Mouse (Mus musculus) CH12F3 (cell line): ENCODE results near the gene Apoa5.

Experiments used
- in situ Hi-C: fragments of 300-500 bp; cut with MboI; formaldehyde crosslinking; loops from 2 replicates; pipeline ENCODE4 v1.14.3; 2020; ENCODE audit warnings: low sequenced_read_pairs

The Apoa5 gene

DNA sequence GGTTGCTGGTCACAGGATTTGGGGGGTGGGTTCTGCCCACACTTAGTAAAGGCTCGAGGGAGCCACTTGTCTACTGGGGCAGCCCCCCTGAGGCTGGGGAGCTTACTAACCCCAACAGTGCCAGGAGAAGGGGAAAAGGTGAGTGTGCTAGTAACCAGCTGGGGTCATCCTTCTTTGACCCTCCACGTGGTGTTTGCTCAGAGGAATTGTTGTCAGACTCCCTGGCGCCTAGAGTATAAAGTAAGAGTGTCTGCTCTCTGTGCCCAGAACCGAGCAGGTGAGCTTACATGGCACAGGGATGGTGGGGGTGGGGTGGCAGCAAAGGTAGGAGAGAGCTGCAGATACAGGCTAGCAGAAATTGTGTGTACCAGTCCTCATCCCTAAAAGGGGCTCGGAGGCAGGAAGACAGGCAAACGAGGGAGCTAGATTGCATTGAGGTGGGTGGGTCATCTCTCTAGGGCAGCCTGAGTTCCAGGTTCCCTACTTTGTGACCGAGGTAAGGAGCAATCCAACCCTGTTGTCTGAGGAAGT lies at the start of gene Apoa5:
Gene Apoa5 (plus strand): TSS at position 291 of the 531 bp plus-strand sequence.
- in situ Hi-C loops, result no loop called here

DNA sequence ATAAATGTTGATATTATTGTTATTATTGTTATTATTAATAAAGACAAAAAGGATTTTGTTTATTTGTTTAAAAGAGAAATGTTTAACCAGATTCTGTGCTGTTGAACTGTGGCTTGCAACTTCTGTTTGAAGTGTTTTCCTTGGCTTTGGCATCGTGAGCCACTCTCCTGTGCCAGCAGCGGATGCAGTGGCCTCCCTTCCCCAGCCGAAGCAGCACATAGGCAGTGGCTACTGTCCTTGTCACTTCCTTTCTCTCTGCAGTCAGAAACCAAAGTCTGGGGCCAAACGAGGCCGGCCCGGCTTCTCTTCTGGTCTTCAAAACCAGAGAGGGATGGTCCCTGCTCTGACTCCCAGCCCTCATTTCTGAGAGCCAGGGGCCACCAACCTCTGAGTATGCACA lies 45.3 kb upstream of the Apoa5 start:
- in situ Hi-C loops, result no loop called here

DNA sequence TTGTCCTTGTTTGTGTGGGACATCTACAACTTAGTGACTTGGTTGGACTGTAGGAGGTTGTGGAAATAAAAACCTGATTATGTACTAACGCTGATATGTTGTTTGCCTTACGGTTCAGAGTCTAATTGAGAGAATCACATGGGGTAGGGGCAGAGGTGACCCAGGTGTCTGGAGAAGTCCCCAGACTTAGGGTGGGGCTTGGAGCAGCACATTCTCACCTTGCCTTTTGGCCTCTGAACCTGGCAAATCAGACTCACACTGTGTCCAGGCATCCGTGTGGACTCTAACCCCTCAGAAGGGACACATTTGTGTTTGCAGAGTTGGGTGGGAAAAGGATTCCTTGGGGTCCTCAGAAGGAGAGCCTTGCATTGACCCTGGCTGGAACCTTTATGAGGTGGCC lies 44.3 kb upstream of the Apoa5 start:
- in situ Hi-C loops, result no loop called here

DNA sequence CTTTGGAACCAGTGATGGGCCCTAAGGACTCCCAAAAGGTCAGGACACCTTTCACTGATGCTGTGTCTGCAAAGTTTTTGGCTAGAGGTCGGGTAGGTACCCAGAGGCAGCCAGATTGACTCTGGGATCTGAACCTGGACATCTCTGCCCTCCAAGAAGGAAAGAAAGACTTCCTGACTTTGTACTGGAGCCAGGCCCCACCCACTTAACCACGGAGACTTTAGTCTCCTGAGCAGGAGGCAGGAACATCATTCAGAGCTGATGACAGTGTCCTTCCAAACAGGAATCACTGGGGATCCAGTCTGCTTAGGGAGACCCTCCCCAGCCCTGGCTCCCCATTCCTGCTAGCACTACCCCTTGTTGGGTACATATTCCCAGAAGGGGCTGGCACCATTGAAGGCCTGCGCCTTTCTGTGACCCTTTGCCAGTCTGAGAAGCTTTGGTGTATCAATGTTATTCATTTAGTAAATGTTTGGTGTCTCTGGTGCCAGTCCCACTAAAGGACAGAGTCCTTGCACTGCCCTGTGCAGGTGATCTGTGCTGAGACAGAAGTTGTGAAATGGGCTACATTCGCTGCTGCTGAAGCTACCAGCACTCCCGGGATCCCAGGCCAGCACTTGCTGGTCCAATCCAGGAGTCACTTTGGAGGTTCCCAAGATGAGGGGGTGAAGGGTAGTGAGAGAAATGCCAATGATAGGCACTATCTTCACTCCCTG lies 43.3 kb upstream of the Apoa5 start:
- in situ Hi-C loops, result no loop called here

DNA sequence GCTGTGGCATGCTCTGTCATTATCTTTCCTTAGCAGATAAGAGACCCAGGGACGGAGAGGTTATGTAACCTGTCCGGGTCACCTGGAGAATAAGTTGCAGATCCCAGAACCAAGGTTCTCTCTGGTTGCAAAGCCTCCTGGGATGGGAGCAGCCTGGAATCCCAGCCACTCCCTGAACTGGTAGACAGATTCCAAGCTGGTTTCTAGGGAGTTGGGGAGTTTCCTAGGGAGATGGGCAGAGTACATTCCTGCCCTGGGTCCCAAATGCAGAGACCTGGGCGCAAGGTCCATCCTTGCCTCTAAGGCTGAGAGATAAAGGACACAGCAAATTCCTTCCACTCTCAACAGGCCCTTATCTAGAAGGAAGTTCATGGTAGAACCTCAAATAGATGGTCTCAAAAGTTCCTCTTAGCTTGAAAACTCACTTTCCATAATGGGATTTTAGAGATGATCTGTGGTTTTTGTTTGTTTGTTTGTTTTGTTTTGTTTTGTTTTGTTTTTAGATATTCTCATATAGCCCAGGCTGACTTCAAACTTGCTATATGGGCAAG lies 41.3 kb upstream of the Apoa5 start:
- in situ Hi-C loops, result no loop called here

DNA sequence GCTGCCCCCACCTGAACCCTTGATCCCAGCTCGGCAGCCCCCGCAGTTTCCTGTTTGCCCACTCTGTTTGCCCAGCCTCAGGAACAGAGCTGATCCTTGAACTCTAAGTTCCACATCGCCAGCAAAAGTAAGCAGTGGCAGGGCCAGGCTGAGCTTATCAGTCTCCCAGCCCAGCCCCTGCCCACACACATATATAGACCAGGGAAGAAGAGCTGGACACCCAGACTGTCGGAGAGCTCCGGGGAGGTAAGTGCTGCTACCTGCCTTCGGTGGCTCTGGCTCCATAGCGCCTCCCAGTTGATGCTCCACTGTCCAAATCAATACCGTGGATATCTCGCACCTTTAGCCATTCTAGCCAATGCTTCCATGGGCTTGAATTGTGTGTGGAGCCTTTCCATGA lies 39.9 kb upstream of the Apoa5 start, which contains the start of gene Apoa1:
Gene Apoa1 (plus strand): TSS at position 90 of the 400 bp plus-strand sequence.
- in situ Hi-C loops, result no loop called here

DNA sequence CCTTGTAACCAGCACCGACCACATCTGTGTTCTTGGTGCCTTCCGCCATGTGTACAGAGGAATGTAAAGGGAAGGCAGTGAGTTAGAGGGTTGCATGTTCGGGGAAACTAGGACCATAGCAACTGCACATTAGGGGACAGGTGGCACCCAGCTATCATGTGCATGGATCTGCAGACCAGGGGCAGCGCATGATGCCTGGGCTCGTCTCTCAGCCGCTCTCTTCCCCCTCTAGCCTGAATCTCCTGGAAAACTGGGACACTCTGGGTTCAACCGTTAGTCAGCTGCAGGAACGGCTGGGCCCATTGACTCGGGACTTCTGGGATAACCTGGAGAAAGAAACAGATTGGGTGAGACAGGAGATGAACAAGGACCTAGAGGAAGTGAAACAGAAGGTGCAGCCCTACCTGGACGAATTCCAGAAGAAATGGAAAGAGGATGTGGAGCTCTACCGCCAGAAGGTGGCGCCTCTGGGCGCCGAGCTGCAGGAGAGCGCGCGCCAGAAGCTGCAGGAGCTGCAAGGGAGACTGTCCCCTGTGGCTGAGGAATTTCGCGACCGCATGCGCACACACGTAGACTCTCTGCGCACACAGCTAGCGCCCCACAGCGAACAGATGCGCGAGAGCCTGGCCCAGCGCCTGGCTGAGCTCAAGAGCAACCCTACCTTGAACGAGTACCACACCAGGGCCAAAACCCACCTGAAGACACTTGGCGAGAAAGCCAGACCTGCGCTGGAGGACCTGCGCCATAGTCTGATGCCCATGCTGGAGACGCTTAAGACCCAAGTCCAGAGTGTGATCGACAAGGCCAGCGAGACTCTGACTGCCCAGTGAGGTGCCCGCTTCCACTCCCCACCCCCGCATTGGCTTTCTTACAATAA lies 38.6 kb upstream of the Apoa5 start:
- in situ Hi-C loops, result no loop called here

DNA sequence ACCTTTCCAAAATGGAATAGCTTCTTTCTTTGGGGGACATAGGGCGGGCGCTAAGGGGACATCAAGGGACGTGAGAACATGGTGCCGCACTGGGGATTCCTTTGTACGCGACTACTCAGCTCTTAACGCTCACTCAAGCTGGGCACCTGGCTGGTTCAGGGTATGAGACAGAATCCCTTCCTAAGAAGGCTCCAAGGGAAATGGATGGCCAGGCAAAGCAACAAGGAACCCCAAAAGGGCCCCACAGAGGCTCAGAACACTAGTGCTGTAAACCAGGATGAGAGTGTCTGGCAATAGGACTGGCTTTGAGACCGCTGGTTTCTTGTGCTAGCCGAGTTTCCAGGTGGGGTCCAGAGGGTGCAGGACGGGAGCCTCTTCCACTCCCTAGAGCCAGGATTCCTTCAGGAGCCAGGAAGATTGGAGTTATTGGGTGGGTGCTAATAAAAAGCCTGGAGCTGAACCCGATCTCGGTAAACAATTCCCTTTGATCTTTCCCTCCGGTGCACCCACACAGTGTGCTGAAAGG lies 37.9 kb upstream of the Apoa5 start:
- in situ Hi-C loops, result no loop called here

DNA sequence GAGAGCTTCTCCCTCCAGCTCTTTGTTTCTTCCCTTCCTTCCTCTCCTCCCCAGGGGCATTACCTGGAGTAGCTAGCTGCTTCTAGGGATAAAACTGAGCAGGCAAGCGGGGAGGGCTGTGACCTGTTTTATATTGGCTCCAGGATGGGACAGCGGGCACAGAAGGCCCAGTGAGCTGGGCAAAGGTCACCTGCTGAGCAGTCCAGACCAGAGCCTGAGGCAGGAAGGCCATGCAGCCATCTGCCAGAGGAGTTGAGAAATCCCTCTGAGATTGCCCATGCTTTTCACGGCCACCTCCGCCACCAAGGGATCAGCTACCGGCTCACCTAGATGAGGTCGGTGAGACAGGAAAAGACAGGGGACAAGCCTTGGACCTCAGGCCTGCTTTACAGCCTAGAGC lies 33.2 kb upstream of the Apoa5 start:
- in situ Hi-C loops, result no loop called here

DNA sequence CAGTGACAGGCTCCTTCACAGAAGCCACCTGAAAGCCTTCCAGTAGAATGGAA lies 33.0 kb upstream of the Apoa5 start, which contains the start of gene Apoc3:
Gene Apoc3 (minus strand): TSS at position 41 of the 53 bp plus-strand sequence.
- in situ Hi-C loops, result no loop called here

DNA sequence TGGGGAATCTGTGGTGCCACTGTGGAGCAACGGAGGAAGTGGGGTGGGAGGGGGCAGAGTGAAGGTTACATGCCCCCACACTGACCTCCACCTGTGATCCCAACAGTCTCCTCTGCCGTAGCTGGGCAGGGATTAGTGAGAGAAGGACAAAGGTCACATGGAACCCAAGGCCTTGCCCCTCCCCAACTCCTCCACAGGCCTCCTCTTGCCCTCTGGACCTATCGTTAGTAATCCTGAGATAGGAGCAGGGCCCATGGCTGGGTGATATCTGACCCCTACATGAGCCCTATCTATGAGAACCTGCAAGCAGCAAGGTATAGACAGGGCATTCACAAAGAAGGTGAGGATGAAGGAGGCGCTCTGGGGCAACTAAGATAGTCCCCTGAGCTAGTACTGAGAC lies 32.8 kb upstream of the Apoa5 start:
- in situ Hi-C loops, result no loop called here

DNA sequence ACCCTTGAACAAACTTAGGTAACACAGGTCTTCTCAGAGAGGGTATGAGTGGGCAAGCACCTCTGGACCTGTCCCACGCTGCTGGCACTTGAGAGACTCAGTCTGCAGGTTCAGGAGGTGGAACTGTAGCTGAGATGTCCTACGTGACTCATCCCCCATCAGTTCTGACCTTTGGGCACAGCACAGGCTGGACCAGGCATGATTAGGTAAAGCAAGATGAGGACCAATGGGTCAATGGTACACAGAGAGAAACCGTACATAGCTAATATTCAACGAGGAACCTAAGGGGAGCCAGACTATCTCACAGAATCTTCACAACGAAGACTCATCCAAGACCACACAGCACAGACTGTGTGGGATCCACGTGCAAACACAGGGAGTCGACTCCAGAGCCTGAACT lies 29.6 kb upstream of the Apoa5 start:
- in situ Hi-C loops, result no loop called here

DNA sequence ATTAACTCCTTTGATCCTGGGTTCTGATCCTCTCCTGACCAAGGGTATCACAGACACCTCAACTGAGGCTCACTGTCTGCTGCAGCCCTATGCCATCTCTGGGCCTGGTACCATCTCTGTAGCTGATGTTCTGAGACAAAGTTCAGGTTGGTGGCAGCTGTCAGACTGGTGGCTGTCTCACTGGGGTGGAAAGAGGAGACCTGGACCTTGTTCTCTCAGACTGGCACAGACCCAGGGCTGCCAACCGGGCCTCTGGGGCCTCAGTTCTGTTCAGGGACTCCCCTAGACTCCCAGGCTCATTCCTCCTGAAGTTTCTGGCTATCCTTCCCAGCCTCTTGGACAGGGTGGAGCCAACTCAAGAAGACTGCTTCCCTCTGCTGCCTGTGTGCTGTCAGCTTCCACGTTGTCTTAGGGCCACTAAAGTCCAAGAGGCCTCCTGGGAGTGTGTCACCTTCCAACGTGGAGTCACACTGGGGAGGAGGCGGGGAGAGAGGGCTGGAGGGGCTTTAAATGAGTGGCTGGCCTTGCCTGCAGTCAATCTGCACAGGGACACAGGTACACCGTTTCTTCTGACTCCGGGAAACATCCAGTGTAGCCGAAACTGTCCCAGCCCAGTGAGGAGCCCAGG lies 27.8 kb upstream of the Apoa5 start, which contains the start of gene Apoa4:
Gene Apoa4 (plus strand): TSS at position 171 of the 628 bp plus-strand sequence.
- in situ Hi-C loops, result no loop called here

DNA sequence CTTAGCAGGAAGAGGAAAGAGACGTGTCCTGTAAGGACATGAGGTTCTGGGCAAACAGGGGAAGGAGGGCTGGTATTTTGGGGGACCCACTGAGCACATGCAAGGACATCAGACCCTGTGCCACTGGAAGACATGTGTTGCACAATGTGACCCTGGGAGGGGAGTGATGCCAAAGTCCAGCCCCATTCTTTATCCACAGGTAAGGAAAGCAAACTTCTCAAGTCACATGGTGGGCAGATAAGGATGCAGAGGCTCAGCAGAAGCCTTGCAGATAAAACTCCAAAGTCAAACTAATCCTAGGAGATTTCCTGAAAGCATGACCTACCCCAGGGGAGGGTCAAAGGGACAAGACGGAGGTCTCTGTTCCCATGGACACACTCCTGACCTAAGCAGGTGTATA lies 26.6 kb upstream of the Apoa5 start:
- in situ Hi-C loops, result no loop called here

DNA sequence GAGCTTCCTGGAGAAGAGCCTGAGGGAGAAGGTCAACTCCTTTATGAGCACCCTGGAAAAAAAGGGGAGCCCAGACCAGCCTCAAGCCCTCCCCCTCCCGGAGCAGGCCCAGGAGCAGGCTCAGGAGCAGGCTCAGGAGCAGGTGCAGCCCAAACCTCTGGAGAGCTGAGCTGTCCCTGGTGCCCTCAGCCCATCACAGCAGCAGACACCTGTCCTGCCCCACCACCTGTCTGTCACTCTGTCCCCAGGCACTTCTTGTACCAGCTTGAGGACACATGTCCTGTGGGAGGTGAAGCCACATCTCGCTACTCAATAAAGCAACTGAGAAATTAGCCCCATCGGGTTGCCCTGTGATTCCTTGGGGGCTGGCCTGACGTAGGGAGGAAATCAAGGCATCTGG lies 25.3 kb upstream of the Apoa5 start:
- in situ Hi-C loops, result no loop called here

DNA sequence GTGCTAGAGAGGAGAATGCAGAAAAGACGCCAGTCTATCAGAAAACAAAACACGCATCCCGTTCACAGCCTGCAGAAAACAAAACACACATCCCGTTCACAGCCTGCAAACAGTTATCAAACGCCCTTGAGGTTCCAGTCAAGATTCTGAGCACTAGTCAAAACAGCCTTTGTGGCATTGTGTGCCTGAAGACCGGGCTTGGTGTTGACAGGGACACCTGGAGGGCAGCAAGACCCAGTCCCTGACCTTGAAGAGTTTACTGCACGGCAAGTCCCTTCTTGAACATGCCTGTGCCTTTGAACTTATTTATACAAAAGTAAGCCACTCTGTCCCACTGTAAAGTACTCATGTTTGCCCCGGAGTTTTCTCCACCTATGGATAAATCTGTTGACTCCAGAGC lies 24.8 kb upstream of the Apoa5 start:
- in situ Hi-C loops, result no loop called here

DNA sequence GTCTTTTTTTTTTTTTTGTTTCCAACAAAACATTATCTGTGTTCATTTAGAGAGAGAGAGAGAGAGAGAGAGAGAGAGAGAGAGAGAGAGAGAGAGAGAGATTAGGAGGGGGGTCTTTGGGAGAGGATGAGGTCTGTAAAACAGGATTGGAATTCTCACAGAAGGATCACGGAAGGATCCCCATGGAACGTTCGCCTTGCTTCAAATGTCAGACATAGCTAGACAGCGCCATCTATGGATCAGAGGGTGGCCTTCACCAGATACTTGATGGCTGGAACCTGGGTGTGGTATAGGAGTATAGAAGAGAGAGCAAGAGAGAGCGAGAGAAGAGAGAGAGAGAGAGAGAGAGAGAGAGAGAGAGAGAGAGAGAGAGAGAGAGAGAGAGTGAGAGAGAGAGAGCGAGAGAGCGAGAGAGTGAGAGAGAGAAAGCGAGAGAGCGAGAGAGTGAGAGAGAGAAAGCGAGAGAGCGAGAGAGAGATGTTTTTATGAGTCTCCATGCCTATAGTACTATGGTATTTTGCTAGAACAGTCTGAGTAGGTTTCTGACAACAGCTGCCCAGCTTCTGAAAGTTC lies 21.6 kb upstream of the Apoa5 start:
- in situ Hi-C loops, result no loop called here

DNA sequence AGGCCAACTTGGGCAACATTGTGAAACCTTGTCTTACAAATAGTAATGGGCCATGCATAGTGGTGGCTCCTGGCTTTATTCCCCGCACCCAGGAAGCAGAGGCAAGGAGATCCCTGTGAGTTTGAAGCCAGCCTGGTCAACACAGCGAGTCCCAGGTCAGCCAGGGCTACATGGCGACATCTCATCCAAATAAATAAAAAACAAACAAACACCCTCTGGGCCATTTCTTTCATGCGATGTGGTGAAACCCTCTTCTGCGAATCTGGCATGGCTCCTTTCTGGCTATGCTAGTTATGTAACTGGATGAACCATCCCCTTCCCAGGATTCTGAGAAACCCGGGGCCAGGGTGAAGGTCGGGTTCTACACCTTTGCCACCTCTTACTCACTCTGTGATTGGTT lies 12.3 kb upstream of the Apoa5 start:
- in situ Hi-C loops, result no loop called here

DNA sequence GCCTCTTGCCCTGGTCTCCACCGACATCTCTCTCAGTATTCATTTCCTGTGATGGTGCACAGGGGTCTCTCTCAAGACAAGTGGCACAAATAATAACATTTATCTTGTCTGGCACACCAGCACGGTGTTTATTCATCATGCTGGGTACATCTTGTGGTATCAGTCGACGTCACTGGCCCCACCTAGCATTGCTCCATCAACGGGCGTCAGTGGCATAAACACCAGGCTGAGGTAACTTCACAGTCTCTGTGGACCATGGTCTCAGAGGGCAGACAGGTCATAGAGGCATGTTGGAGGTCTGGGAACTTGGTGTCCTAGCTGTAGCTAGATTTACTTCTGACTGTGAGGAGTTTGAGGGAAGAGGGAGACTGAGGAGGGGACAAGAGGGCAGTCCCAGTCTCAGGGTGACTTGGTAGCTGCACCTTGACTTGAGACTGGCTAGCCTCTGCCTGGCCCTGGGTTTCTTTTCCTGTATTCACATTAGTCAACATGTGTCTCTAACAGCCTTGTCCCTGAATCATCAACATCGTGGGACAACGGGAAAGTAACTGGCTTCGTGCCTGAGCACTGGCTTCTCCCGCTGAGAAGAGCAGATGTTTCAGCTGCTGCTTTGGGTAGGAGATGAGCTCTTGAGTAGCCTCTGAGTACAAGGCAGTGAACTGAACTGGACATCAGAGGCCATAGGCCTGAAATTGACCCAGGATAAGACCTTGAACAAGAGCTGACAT lies 11.6 kb upstream of the Apoa5 start:
- in situ Hi-C loops, result no loop called here

DNA sequence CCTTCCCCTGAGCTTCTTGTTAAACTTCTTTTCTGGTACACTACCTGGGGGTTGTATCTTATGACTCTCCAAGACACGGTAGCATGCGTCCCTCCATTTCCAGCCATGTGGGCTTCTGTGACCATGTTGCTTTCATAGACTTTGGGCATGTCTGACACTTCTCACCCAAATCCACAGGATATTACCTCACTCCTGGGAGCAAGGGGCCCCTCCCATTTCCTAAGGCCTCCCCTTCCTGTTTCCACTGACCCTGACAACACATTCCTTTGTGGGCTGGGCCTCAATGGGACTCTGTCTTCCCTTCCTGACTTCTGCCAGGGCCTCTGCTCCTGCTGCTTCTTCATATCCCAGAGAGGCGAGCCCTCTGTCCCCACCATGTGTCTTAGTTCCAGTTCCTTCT lies 10.9 kb upstream of the Apoa5 start:
- in situ Hi-C loops, result no loop called here
